Mouse (Mus musculus): ENCODE data around the gene Arhgef2.
A peak's percentile ranks its signal among the peaks of the same experiment; 100 is the strongest.

Arhgef2 gene

DNA sequence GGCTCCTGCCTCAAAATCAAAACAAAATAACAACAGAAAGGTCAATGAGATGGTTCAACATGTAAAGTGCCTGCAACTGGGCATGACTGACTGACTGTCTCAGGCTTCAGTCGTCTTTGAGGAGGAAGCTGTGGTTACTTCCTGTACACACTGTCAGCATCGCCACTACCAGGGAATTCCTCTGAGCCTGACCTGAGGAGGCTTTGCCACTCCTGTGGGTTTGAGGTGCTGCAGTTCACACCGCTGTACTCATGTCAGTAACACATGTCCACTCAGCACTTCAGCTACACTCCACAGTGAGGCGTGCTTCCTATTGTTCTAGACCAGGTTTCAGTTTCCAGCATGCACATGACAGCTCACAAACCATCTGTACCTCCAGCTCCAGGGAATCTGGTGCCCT lies 58.3 kb downstream of the Arhgef2 start:
- DNase-seq (ENCODE audit: low read depth, low spot score) = no peak

GRCm38 (mm10) chr3:88677399-88677798 lies 71.6 kb downstream of the Arhgef2 start:
- peak; percentile 39 for DNase-seq (ENCODE audit: low read depth, low spot score)

GRCm38 (mm10) chr3:88683814-88684213 lies 78.0 kb downstream of the Arhgef2 start:
- no peak for DNase-seq (ENCODE audit: low read depth, low spot score)

DNA sequence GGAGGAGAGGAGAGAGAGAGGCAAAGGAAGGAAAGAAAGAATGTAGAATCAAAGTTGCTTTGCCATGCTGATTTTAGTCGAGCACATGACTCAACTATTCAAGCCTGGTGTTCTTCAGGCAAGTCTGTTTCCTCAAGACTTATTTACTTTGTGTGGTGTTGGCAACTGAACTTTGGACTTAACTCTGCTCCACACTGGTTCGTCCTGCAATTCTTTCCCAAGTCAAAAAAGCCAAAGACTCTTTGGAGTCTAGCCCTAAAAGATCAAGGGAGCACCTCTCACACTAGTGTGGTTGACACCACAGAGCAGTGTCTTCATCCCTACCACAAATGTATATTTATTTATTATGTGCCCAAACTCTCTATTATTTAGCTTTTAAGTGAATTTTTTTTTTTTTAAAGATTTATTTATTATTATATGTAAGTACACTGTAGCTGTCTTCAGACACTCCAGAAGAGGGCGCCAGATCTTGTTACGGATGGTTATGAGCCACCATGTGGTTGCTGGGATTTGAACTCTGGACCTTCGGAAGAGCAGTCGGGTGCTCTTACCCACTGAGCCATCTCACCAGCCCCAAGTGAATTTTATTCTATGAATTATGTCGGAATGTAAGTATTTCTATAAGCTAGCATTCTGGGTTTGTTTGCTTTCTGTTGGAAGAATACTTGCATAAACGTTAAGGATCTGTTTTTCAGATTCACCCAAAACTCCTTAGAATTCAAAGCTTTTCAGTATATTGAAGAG lies 78.6 kb downstream of the Arhgef2 start:
- DNase-seq (ENCODE audit: low read depth, low spot score) = no peak

DNA sequence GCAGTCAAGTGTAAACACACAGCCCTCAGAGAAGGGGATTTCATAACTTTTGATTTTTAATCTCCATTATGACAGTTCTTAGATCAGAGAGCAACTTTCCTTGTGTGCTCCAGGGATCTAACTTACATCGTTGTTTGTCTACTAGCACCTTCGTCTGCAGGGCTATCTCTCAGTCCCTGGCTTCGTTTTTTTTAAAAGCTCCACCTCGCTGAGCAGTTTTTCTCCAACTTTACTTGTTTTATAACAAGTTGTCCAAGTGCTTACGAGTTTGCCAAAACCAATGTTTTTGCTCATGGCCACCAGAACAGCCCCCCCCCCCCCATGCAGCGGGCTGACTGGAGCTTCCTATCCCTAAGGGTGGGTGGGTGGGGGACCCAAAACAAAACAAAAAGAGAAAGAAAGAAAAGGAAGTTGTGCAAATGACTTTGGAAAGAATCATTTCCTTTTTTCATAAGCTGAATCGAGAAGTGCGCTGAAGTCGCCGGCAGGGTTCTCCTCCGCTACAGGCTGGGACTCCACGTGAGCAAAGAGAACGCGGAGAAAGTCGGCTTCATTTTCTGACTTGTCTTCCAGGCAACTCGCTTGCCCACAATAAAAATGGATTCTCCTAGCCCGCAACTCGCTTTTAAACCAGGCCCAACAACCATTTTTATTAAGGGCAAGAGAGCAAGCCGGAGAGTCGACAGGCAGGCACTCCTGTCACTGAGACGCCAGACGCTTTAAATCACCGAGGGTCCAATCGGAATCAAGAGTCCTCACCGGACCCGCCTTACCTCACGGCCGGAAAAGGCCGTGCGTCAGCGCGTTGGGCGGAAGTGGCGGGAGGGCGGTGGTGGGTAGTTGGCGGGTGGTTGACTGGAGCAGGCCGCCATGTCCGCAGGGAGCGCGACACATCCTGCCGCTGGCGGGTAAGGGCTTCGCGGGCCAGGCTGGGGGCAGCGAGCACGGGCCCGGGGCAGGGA lies 79.5 kb downstream of the Arhgef2 start, which contains the start of gene Khdc4:
Gene Khdc4 (plus strand): TSS at position 824 of the 962 bp plus-strand sequence.
- DNase-seq (ENCODE audit: low read depth, low spot score) = peak; percentile 94

- peak; percentile 47 for DNase-seq (ENCODE audit: low read depth, low spot score)
Measured at GRCm38 (mm10) chr3:88685958-88686451, 80.2 kb downstream of the Arhgef2 start.

DNA sequence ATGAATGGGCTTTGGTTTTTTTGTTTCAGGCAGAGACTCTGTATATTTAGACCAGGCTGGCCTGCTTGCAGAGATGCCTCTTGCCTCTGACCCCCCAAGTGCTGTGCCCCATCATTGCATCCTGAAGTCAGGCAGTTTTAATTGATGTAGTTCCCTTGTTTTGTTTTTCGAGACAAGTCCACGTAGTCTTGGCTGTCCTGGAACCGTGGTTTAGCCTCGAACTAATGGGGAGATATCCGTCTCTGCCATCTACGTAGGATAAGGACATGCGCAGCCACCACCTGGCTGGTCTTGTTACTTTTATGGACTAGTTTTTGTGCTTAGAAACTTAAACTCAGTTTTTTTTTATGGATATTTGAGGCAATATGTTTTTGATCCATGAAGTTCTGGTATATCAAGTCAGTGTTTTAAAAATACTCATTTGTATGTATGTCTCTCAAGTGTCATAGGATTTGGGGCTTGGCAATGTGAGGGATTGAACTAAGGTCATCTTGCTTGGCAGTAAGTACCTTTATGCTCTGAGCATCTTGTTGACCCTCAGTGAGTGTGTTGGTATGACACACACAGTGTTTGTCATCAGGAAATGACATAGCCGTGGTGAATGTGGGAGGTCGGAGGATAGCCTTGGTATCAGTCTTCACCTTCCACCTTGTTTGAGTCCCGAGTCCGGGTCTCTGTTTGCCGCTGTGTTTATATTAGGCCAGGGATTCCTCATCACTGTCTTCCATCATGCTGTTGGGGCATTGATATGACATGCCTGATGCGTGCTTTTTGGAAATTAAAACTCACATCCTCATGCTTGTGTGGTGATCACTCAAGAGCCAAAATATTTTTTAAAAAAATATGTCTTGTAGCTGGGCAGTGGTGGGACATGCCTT lies 81.2 kb downstream of the Arhgef2 start:
- no peak for DNase-seq (ENCODE audit: low read depth, low spot score)

DNA sequence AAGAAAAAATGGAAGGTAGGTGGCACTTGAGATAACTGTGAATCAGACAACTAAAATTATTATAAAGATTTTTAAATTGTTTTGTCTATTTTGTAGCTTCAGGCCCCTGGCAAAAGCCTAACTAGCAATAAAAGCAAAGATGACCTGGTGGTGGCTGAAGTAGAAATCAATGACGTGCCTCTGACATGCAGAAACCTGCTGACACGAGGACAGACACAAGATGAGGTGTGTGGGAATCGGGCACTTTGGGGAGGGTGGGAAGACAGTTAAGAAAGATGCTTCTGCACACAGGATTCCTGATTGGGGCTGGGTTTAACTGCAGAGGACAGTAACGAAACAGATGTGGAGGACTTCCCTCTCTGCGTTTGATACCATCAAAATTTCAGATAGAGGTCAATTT lies 83.3 kb downstream of the Arhgef2 start:
- DNase-seq (ENCODE audit: low read depth, low spot score) = no peak

DNA sequence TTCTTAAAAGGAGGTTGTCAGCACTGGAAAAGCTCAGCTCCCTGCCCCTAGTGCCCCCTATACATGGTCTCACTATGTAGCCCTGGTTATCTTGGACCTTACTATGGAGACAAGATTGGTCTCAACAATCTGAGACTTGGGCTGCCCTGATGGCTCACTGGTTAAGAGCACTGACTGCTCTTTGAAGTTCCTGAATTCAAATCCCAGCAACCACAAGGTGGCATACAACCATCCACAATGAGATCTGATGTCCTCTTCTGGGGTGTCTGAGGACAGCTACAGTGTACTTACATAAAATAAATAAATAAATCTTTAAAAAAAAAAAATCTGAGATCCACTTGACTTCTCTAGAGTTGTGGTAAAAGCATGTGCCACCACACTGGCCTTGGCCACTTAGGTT lies 89.8 kb downstream of the Arhgef2 start:
- no peak for DNase-seq (ENCODE audit: low read depth, low spot score)

Measured in WW6 (cell line).